Mouse (Mus musculus) large intestine, adult 2 months (tissue): ENCODE measurements around the gene Med19. TPM values are rescaled to one million over a fixed set of nuclear protein-coding genes. Genes with fewer than 3 reads are reported as not detected.

ENCODE experiments used
- DNase-seq: peaks from one replicate; pipeline ENCODE4 v3.0.0-alpha.2; 2012; ENCODE audit warnings: low read depth, low spot score
- WGBS: fragments of 180-500 bp; shearing (Covaris S2); methylation state at CpG from one replicate; pipeline ENCODE4 v1.1.7; 2018; 5-methylcytosine and 5-hydroxymethylcytosine counted together
- polyA plus RNA-seq: library from polyadenylated mRNA; depleted of rRNA; stranded (reverse); fragments of >200 nt; gene quantifications from 2 replicates; pipeline ENCODE4 v1.2.3, GENCODE M21; 2012; rRNA removed

The Med19 gene
- polyA plus RNA-seq, 1 experiment, result 8.4 TPM

DNA sequence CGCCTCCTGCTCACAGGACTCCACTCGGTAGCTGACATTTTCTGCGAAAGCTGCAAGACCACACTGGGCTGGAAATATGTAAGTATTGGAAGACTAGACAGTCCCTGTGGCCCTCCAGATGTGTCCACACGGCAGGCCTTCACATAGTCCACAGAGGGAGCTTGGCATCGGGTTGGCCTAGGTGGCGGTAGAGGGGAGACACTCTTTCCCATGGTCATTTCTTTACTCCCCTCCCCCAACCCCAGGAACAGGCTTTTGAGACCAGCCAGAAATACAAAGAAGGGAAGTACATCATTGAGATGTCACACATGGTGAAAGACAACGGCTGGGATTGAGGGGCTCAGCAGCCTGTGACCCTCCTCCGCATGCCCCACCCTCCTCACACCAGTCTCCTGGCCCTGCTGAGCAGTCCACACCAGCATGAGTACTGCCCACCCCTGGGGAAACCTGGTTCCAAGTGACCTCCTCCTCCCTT lies 59.3 kb downstream of the Med19 start:
- no peak for DNase-seq
- WGBS, result 25% methylated on average over 8 of the region's 8 CpGs

Other genes with a start within 250 kb of the Med19 start
- gene Tfpi, start 201.6 kb upstream of the Med19 start, polyA plus RNA-seq, result 4.5 and 6.2 TPM in 2 replicates
- 71.8 and 112 TPM in 2 replicates for gene Ctnnd1, start 27.6 kb upstream of the Med19 start, polyA plus RNA-seq
- not detected in 2 replicates for gene Btbd18, start 19.3 kb upstream of the Med19 start, polyA plus RNA-seq
- 47.3 and 56.9 TPM in 2 replicates for gene Selenoh, start 7.6 kb upstream of the Med19 start, polyA plus RNA-seq
- gene Gm28635, start 361 bp upstream of the Med19 start, polyA plus RNA-seq, result not detected in 2 replicates
- gene Tmx2, start 738 bp downstream of the Med19 start, polyA plus RNA-seq, result 66.2 and 77.2 TPM in 2 replicates
- gene Zdhhc5, start 36.8 kb downstream of the Med19 start, polyA plus RNA-seq, result 35.1 and 53.5 TPM in 2 replicates
- 15.5 and 17.5 TPM in 2 replicates for gene Clp1, start 48.9 kb downstream of the Med19 start, polyA plus RNA-seq
- gene Ypel4, start 55.7 kb downstream of the Med19 start, polyA plus RNA-seq, result 0.82 and 1.5 TPM in 2 replicates
- 0.29 and 0.37 TPM in 2 replicates for gene Gm19426, start 65.3 kb downstream of the Med19 start, polyA plus RNA-seq
- 146 and 183 TPM in 2 replicates for gene Serping1, start 97.0 kb downstream of the Med19 start, polyA plus RNA-seq
- 59.1 and 85.6 TPM in 2 replicates for gene Ube2l6, start 120.4 kb downstream of the Med19 start, polyA plus RNA-seq
- gene Smtnl1, start 144.2 kb downstream of the Med19 start, polyA plus RNA-seq, result 0.14 TPM in 1 of 2 replicates, not detected in the other
- gene Timm10, start 148.6 kb downstream of the Med19 start, polyA plus RNA-seq, result 40.7 and 41.7 TPM in 2 replicates
- gene Slc43a1, start 160.4 kb downstream of the Med19 start, polyA plus RNA-seq, result 5.6 and 6.8 TPM in 2 replicates
- gene Rtn4rl2, start 208.3 kb downstream of the Med19 start, polyA plus RNA-seq, result 1.7 and 2.1 TPM in 2 replicates